Mouse (Mus musculus) kidney, postnatal 14 days (tissue): ENCODE results near the gene Cmc1.

Experiments
- DNase-seq: peaks from one replicate; pipeline ENCODE4 v3.0.0; 2022; ENCODE audit warnings: mixed read lengths

Gene Cmc1

GRCm38 (mm10) chr9:118029490-118029889 is 120.5 kb downstream of the Cmc1 start:
- no peak for DNase-seq

- DNase-seq = no peak
These were observed 125.0 kb downstream of the Cmc1 start for GRCm38 (mm10) chr9:118024966-118025365.
